Mouse (Mus musculus) liver, embryonic 13.5 days (tissue): Measurements from ENCODE around the gene Olfr1426. TPM values are rescaled to one million over a fixed set of nuclear protein-coding genes. Genes with fewer than 3 reads are reported as not detected.

Source experiments
- ATAC-seq: fragments of 200-750 bp; cut with Nextera tagmentation; 2 replicates; pipeline ENCODE4 v1.8.0; 2017; ENCODE audit warnings: low read depth, mild to moderate bottlenecking, moderate number of reproducible peaks, moderate library complexity
- DNase-seq: peaks from one replicate; pipeline ENCODE4 v3.0.0; 2022
- H3K27ac ChIP-seq: fragments of 300-500 bp; sonication (generic); 2 replicates; pipeline ENCODE4 v1.5.1; 2015; ENCODE audit warnings: moderate library complexity, mild to moderate bottlenecking, inconsistent platforms
- H3K27me3 ChIP-seq: fragments of 300-500 bp; sonication (generic); 2 replicates; pipeline ENCODE4 v1.6.1; 2015; ENCODE audit warnings: mild to moderate bottlenecking, inconsistent platforms
- H3K36me3 ChIP-seq: fragments of 300-500 bp; sonication (generic); 2 replicates; pipeline ENCODE4 v1.6.1; 2015; ENCODE audit warnings: mild to moderate bottlenecking, inconsistent platforms
- H3K4me1 ChIP-seq: fragments of 300-500 bp; sonication (generic); replicated peaks from 2 replicates; pipeline ENCODE4 v1.6.1; 2015; ENCODE audit warnings: inconsistent platforms
- H3K4me2 ChIP-seq: fragments of 300-500 bp; sonication (generic); 2 replicates; pipeline ENCODE4 v1.6.1; 2015; ENCODE audit warnings: inconsistent platforms, mild to moderate bottlenecking, moderate library complexity
- H3K4me3 ChIP-seq: fragments of 300-500 bp; sonication (generic); replicated peaks from 2 replicates; pipeline ENCODE4 v1.5.1; 2015; ENCODE audit warnings: mild to moderate bottlenecking, inconsistent platforms
- H3K9ac ChIP-seq: fragments of 300-500 bp; sonication (generic); 2 replicates; pipeline ENCODE4 v1.6.1; 2015; ENCODE audit warnings: mild to moderate bottlenecking, inconsistent platforms
- H3K9me3 ChIP-seq: fragments of 300-500 bp; sonication (generic); replicated peaks from 2 replicates; pipeline ENCODE4 v1.6.1; 2016; ENCODE audit warnings: inconsistent platforms
- WGBS: fragments of 180-500 bp; shearing (Covaris S2); methylation state at CpG from one replicate; pipeline ENCODE4 v1.1.7; 2015; ENCODE audit not compliant: insufficient replicate concordance; 5-methylcytosine and 5-hydroxymethylcytosine counted together
- polyA plus RNA-seq: library from polyadenylated mRNA; unstranded; fragments of >200 nt; fragmentation: Nextera tagmentation; extraction: Ambion mirVana; gene quantifications from 2 replicates; pipeline ENCODE4 v1.2.1, GENCODE M21; 2015

Gene Olfr1426
- polyA plus RNA-seq, 1 experiment from 2014 or later, result not detected

- ATAC-seq, result no peak
- Histone ChIP-seq H3K27me3 (no peaks in the 10 kb centered on the region), H3K4me3 (no peak overlapping the region), H3K27ac (no peak overlapping the region), H3K9ac (no peak overlapping the region), H3K4me2 (no peak overlapping the region), H3K9me3 (no peaks in the 10 kb centered on the region), H3K4me1 (no peaks in the 10 kb centered on the region), H3K36me3 (no peaks in the 10 kb centered on the region)
- 69% methylated on average over 5 of the region's 5 CpGs for WGBS
- DNase-seq, result no peak
Measured at GRCm38 (mm10) chr19:12043163-12043562, 48.6 kb downstream of the Olfr1426 start.

- Histone ChIP-seq H3K9ac (no peak within 1 kb of the TSS), H3K4me2 (no peak within 1 kb of the TSS)
- WGBS, result 48% methylated on average over 2 of the region's 2 CpGs
Measured at GRCm38 (mm10) chr19:12041217-12041616, 50.6 kb downstream of the Olfr1426 start, which contains the start of gene Olfr1423. TSS of gene Olfr1423 (minus strand) at chr19:12041317.

DNA sequence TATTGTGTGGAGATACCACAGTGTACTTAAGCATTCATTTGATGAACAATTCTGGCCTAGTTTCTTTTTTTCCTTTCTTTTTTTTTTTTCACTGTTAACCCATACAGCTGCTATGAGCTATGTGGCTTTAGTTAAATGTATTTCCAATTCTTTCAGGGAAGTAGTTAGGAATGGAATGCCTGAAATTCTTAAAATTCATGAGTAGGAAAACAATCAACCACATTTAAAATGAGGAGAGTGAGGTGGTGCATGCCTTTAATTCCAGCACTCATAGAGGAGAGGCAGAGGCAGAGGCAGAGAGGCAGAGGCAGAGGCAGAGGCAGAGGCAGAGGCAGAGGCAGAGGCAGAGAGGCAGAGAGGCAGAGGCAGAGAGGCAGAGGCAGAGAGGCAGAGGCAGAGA is 54.1 kb downstream of the Olfr1426 start:
- ATAC-seq (no peak), DNase-seq (no peak)
- H3K9me3 ChIP-seq, result no peaks in the 10 kb centered on the region
- H3K4me3 ChIP-seq, result no peak overlapping the region
- H3K27me3 ChIP-seq, result no peaks in the 10 kb centered on the region
- H3K9ac ChIP-seq, result no peak overlapping the region
- H3K27ac ChIP-seq, result no peak overlapping the region
- no peaks in the 10 kb centered on the region for H3K4me1 ChIP-seq
- H3K4me2 ChIP-seq, result no peak overlapping the region
- H3K36me3 ChIP-seq, result no peaks in the 10 kb centered on the region

More at GRCm38 (mm10) chr19:12041217-12041616, 50.6 kb downstream of the Olfr1426 start, which contains the start of gene Olfr1423:
- Histone ChIP-seq H3K9me3 (no peaks in the 10 kb centered on the region), H3K36me3 (no peaks in the 10 kb centered on the region), H3K4me3 (no peak within 1 kb of the TSS), H3K27ac (no peak within 1 kb of the TSS), H3K4me1 (no peaks in the 10 kb centered on the region), H3K27me3 (no peaks in the 10 kb centered on the region)
- no peak for ATAC-seq
- DNase-seq, result no peak

Other genes with a start within 250 kb of the Olfr1426 start
- not detected in 2 replicates for gene Olfr1418, start 230.9 kb downstream of the Olfr1426 start, polyA plus RNA-seq
- gene Olfr1419, start 216.9 kb downstream of the Olfr1426 start, polyA plus RNA-seq, result not detected in 2 replicates
- gene Olfr1420, start 205.4 kb downstream of the Olfr1426 start, polyA plus RNA-seq, result not detected in 2 replicates
- 6.2 and 8.1 TPM in 2 replicates for gene Patl1, start 179.6 kb downstream of the Olfr1426 start, polyA plus RNA-seq
- 2.2 and 2.4 TPM in 2 replicates for gene Osbp, start 126.1 kb downstream of the Olfr1426 start, polyA plus RNA-seq
- 0.03 TPM in 1 of 2 replicates, not detected in the other for gene Olfr1423, start 50.7 kb downstream of the Olfr1426 start, polyA plus RNA-seq
- gene Olfr1424, start 29.3 kb downstream of the Olfr1426 start, polyA plus RNA-seq, result not detected in 2 replicates
- gene Olfr1425, start 14.3 kb downstream of the Olfr1426 start, polyA plus RNA-seq, result not detected in 2 replicates
- gene Olfr1427, start 11.3 kb upstream of the Olfr1426 start, polyA plus RNA-seq, result not detected in 2 replicates
- not detected in 2 replicates for gene Olfr1428, start 23.9 kb upstream of the Olfr1426 start, polyA plus RNA-seq
- not detected in 2 replicates for gene Olfr76, start 31.2 kb upstream of the Olfr1426 start, polyA plus RNA-seq
- not detected in 2 replicates for gene Olfr1555-ps1, start 78.1 kb upstream of the Olfr1426 start, polyA plus RNA-seq
- not detected in 2 replicates for gene Olfr1431, start 108.6 kb upstream of the Olfr1426 start, polyA plus RNA-seq
- gene Olfr1432, start 140.6 kb upstream of the Olfr1426 start, polyA plus RNA-seq, result not detected in 2 replicates
- not detected in 2 replicates for gene Olfr262, start 149.6 kb upstream of the Olfr1426 start, polyA plus RNA-seq
- not detected in 2 replicates for gene Olfr235, start 169.0 kb upstream of the Olfr1426 start, polyA plus RNA-seq
- gene Olfr1434, start 187.8 kb upstream of the Olfr1426 start, polyA plus RNA-seq, result not detected in 2 replicates
- gene Olfr1436, start 207.1 kb upstream of the Olfr1426 start, polyA plus RNA-seq, result not detected in 2 replicates
- not detected in 2 replicates for gene Olfr1437, start 233.1 kb upstream of the Olfr1426 start, polyA plus RNA-seq
- not detected in 2 replicates for gene Olfr1438-ps1, start 243.9 kb upstream of the Olfr1426 start, polyA plus RNA-seq